In genomic region chr4:23031271-23031670, GRCm38 (mm10) we compare ENCODE assay signal across 29 mouse cellular contexts.
"Had no signal": no experiment of that assay in that cellular context is flagged by ENCODE, and none has a peak within 500 bp of the region (broad histone marks: within the 10 kb centered on the region; RNA-seq: fewer than 3 reads in every experiment).

No protein-coding gene starts in this region.

- H3K36me3 ChIP-seq: embryonic facial prominence, embryonic 10.5 days; embryonic facial prominence, embryonic 12.5 days; embryonic facial prominence, embryonic 13.5 days; embryonic facial prominence, embryonic 15.5 days; forebrain, embryonic 10.5 days; forebrain, embryonic 12.5 days; forebrain, embryonic 15.5 days had no signal

- H3K27me3 ChIP-seq: embryonic facial prominence, embryonic 12.5 days; embryonic facial prominence, embryonic 13.5 days; embryonic facial prominence, embryonic 15.5 days; forebrain, embryonic 12.5 days; forebrain, embryonic 13.5 days; forebrain, embryonic 15.5 days had no signal

- H3K4me2 ChIP-seq: embryonic facial prominence, embryonic 12.5 days; embryonic facial prominence, embryonic 13.5 days; embryonic facial prominence, embryonic 15.5 days; forebrain, embryonic 12.5 days; forebrain, embryonic 13.5 days; forebrain, embryonic 15.5 days had no signal

- H3K9me3 ChIP-seq: embryonic facial prominence, embryonic 10.5 days; embryonic facial prominence, embryonic 12.5 days; embryonic facial prominence, embryonic 15.5 days; forebrain, embryonic 10.5 days; forebrain, embryonic 12.5 days; forebrain, embryonic 13.5 days; forebrain, embryonic 15.5 days had no signal

- H3K27ac ChIP-seq: embryonic facial prominence, embryonic 10.5 days; embryonic facial prominence, embryonic 12.5 days; embryonic facial prominence, embryonic 13.5 days; embryonic facial prominence, embryonic 15.5 days; forebrain, embryonic 10.5 days; forebrain, embryonic 12.5 days; forebrain, embryonic 13.5 days; forebrain, embryonic 15.5 days; gastrocnemius, adult 2 months; heart, adult 2 months had no signal

- H3K9ac ChIP-seq: embryonic facial prominence, embryonic 12.5 days; embryonic facial prominence, embryonic 13.5 days; embryonic facial prominence, embryonic 15.5 days; forebrain, embryonic 12.5 days; forebrain, embryonic 13.5 days; forebrain, embryonic 15.5 days; forebrain, postnatal 0 days had no signal

- H3K4me3 ChIP-seq: embryonic facial prominence, embryonic 10.5 days; embryonic facial prominence, embryonic 12.5 days; embryonic facial prominence, embryonic 13.5 days; embryonic facial prominence, embryonic 15.5 days; erythroblast, embryonic 14.5 days; forebrain, embryonic 10.5 days; forebrain, embryonic 12.5 days; forebrain, embryonic 13.5 days; forebrain, embryonic 15.5 days; gastrocnemius, adult 2 months; heart, adult 2 months had no signal

- H3K4me1 ChIP-seq: embryonic facial prominence, embryonic 10.5 days; embryonic facial prominence, embryonic 12.5 days; embryonic facial prominence, embryonic 13.5 days; embryonic facial prominence, embryonic 15.5 days; forebrain, embryonic 10.5 days; forebrain, embryonic 12.5 days; forebrain, embryonic 13.5 days; forebrain, embryonic 15.5 days had no signal

- ATAC-seq: forebrain, embryonic 13.5 days; forebrain, embryonic 14.5 days; forebrain, embryonic 15.5 days; forebrain, embryonic 16.5 days; forebrain, postnatal 0 days had no signal

- DNase-seq: cerebellum, adult 2 months; cerebellum, adult 8-10 months; cerebellum, adult 9-10 months; cerebellum, adult 9-11 months; cerebellum, postnatal 10 days; cerebellum, postnatal 14 days; cerebellum, postnatal 25 days; cerebellum, postnatal 36 days; embryo, embryonic 11 days; forebrain, postnatal 0 days; gastrocnemius, adult 2 months; gastrocnemius, postnatal 10 days; gastrocnemius, postnatal 14 days; gastrocnemius, postnatal 25 days; gastrocnemius, postnatal 36 days; heart, adult 11 months; heart, adult 18-20 months; heart, adult 2 months had no signal
